ENCODE assay signal across 9 mouse cellular contexts in the genomic region with DNA sequence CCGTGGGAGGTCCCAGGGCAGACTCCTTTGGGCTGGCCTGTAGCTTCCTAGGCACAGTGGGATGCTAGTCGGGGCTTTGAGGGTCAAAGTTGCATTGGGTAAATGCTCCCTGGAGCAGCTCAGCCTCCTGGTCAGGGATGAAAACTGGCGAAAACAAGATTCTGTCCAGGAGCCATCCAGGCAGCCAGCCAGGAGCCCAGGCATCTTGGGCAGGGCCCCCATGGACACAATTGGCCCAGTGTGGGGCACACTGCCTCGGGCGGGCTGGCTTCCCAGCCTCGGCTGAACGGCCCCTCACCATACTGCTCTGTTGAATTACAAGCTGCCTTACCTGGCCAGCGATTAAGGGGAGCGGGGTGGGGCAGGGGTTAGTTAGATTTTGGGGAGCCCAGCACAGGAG.
DNase-seq lines count a peak whose midpoint lies in the region; ATAC-seq lines count a peak whose summit lies in the region.
"Had no signal": no experiment of that assay in that cellular context is flagged by ENCODE, and none has a peak within 500 bp of the region (broad histone marks: within the 10 kb centered on the region; RNA-seq: fewer than 3 reads in every experiment).

No protein-coding gene starts in this region.

- H3K4me1 ChIP-seq in embryonic facial prominence, embryonic 10.5 days = peaks cover 48% of the 10 kb centered on the region

- H3K27me3 ChIP-seq in embryonic facial prominence, embryonic 10.5 days (replicated peaks; ENCODE audit: low read depth, poor library complexity, severe bottlenecking) = no peaks in the 10 kb centered on the region
- H3K27me3 ChIP-seq: embryonic facial prominence, embryonic 15.5 days had no signal

- H3K9me3 ChIP-seq in embryonic facial prominence, embryonic 10.5 days = peaks cover 5% of the 10 kb centered on the region; the same call in 1 of the 2 replicates
- H3K9me3 ChIP-seq: embryonic facial prominence, embryonic 15.5 days had no signal

- peaks cover 5% of the 10 kb centered on the region; the same call in 1 of the 2 replicates for H3K36me3 ChIP-seq in embryonic facial prominence, embryonic 10.5 days (replicated peaks)
- H3K36me3 ChIP-seq: embryonic facial prominence, embryonic 15.5 days had no signal

- WGBS in embryonic facial prominence, embryonic 10.5 days = 63% methylated on average over 9 of the region's 9 CpGs

- no peak overlapping the region for H3K4me3 ChIP-seq in embryonic facial prominence, embryonic 10.5 days
- H3K4me3 ChIP-seq: embryonic facial prominence, embryonic 15.5 days had no signal

- ATAC-seq in erythroid progenitor cell, adult 5-6 weeks (replicated peaks; ENCODE audit: low FRiP score, poor library complexity, severe bottlenecking) = no peak

- DNase-seq in cerebellum, postnatal 10 days = peak; percentile 53 to 75
- no peak for DNase-seq in cerebellum, postnatal 4 days (ENCODE audit: low spot score in 2 of 2)
- peak; percentile 62 for DNase-seq in left cerebral cortex, postnatal 4 days
- no peak for DNase-seq in left cerebral cortex, adult 18-20 months (ENCODE audit: low spot score in 2 of 2)
- DNase-seq in kidney, adult 8-10 months = peak; percentile 62 to 74
- DNase-seq in layer of hippocampus, postnatal 36 days = peak; percentile 51 to 67
- no peak for DNase-seq in embryonic facial prominence, embryonic 10.5 days (ENCODE audit: low spot score)

- H3K27ac ChIP-seq in embryonic facial prominence, embryonic 10.5 days (replicated peaks) = no peak overlapping the region
- H3K27ac ChIP-seq: embryonic facial prominence, embryonic 15.5 days had no signal

- intact Hi-C loops in left cerebral cortex, postnatal 4 days (cut with DNase I) = no loop called here

Comparison
In these comparisons a context has a peak if more than half of its experiments do, and no peak if none do; other contexts are left out.
1. DNase-seq: peak in cerebellum, postnatal 10 days (2 of 2), left cerebral cortex, postnatal 4 days (single experiment), kidney, adult 8-10 months (2 of 2) and layer of hippocampus, postnatal 36 days (2 of 2); none in cerebellum, postnatal 4 days (0 of 2), left cerebral cortex, adult 18-20 months (0 of 2) and embryonic facial prominence, embryonic 10.5 days (single experiment).